Mouse (Mus musculus) ES-Bruce4 (cell line): ENCODE data around the gene Tmem135. TPM values are rescaled to one million over a fixed set of nuclear protein-coding genes. Genes with fewer than 3 reads are reported as not detected.

ENCODE experiments used
- H3K27ac ChIP-seq: 2 replicates; pipeline ENCODE4 v1.5.1; 2012; ENCODE audit warnings: low read length, inconsistent platforms; ENCODE audit not compliant: insufficient read depth
- H3K27me3 ChIP-seq: 2 replicates; pipeline ENCODE4 v1.6.1; 2012; ENCODE audit warnings: mild to moderate bottlenecking, low read length, inconsistent platforms; ENCODE audit not compliant: control insufficient read depth, poor library complexity, insufficient read depth, severe bottlenecking
- H3K36me3 ChIP-seq: 2 replicates; pipeline ENCODE4 v1.6.1; 2012; ENCODE audit warnings: inconsistent platforms, mild to moderate bottlenecking, low read length, moderate library complexity; ENCODE audit not compliant: control insufficient read depth, poor library complexity, insufficient read depth, severe bottlenecking
- H3K4me1 ChIP-seq: one replicate; pipeline ENCODE4 v1.8.1; 2011; ENCODE audit warnings: low read length; ENCODE audit not compliant: control insufficient read depth, insufficient read depth
- H3K4me3 ChIP-seq: 2 replicates; pipeline ENCODE4 v1.5.1; 2011; ENCODE audit warnings: low read depth, mild to moderate bottlenecking, low read length
- H3K9ac ChIP-seq: 2 replicates; pipeline ENCODE4 v1.6.1; 2012; ENCODE audit warnings: low read depth, mild to moderate bottlenecking, inconsistent platforms; ENCODE audit not compliant: poor library complexity, severe bottlenecking
- H3K9me3 ChIP-seq: replicated peaks from 2 replicates; pipeline ENCODE4 v1.6.1; 2012; ENCODE audit warnings: mild to moderate bottlenecking, low read length, inconsistent platforms; ENCODE audit not compliant: control insufficient read depth, poor library complexity, insufficient read depth, severe bottlenecking
- CTCF ChIP-seq: IDR thresholded peaks from one replicate; pipeline ENCODE4 v1.8.1; 2011; ENCODE audit warnings: low read depth, low read length
- EP300 ChIP-seq: IDR thresholded peaks from 2 replicates; pipeline ENCODE4 v1.6.1; 2011; ENCODE audit warnings: low read depth, low read length; ENCODE audit not compliant: insufficient read depth
- POLR2A ChIP-seq: IDR thresholded peaks from one replicate; pipeline ENCODE4 v1.8.1; 2011; ENCODE audit warnings: low read length; ENCODE audit not compliant: insufficient read depth
- polyA plus RNA-seq: library from polyadenylated mRNA; stranded (reverse); fragments of >200 nt; gene quantifications from 2 replicates; pipeline ENCODE4 v1.2.4, GENCODE M21; 2011; ENCODE audit warnings: low read depth; ENCODE audit not compliant: missing spikeins, insufficient read depth, insufficient read length

Gene Tmem135
- polyA plus RNA-seq, 1 experiment = 25.7 TPM

DNA sequence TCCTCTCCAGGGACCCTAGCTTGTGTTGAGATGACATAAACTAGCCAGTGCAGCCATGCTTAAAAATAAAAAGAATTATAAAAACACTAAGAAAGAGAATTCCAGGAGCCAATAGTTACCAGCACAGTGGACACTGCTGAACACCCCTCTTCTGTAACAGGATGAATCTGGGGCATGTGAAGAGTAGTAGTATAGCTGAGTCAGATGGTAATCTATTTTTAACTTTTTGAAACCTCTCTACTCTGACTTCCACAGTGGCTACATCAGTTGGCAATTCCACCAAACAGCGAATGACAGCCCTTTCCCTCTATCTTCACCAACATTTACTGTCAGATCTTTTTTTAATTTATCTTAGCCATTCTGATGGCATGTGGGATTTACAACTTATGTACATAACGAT, 187.9 kb downstream of the Tmem135 start:
- no peak overlapping the region for H3K27ac ChIP-seq
- no peaks in the 10 kb centered on the region for H3K9me3 ChIP-seq
- TF ChIP-seq POLR2A (no peak), EP300 (no peak), CTCF (no peak)
- H3K9ac ChIP-seq = no peak overlapping the region
- no peaks in the 10 kb centered on the region for H3K36me3 ChIP-seq
- H3K4me3 ChIP-seq = no peak overlapping the region
- no peaks in the 10 kb centered on the region for H3K4me1 ChIP-seq
- H3K27me3 ChIP-seq = no peaks in the 10 kb centered on the region

DNA sequence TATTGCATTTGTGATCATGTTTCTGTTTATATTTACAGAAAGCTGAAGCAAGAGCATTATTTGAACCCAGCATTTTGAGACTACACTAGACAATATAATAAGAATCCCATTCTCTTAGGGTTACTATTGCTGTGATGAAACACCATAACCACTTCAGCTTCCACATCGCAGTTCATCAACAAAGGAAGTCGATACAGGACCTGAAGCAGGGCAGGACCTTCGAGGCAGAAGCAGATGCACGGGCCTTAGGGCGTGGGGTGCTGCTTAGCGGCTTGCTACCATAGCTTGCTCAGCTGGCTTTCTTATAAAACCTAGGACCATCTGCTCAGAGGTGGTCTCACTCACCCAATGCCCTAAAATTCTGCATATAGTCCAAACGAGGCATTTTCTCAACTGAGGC, 188.3 kb downstream of the Tmem135 start:
- H3K27ac ChIP-seq = no peak overlapping the region
- no peaks in the 10 kb centered on the region for H3K4me1 ChIP-seq
- H3K9ac ChIP-seq = no peak overlapping the region
- TF ChIP-seq POLR2A (no peak), CTCF (no peak), EP300 (no peak)
- H3K36me3 ChIP-seq = no peaks in the 10 kb centered on the region
- no peaks in the 10 kb centered on the region for H3K9me3 ChIP-seq
- no peak overlapping the region for H3K4me3 ChIP-seq
- H3K27me3 ChIP-seq = no peaks in the 10 kb centered on the region

DNA sequence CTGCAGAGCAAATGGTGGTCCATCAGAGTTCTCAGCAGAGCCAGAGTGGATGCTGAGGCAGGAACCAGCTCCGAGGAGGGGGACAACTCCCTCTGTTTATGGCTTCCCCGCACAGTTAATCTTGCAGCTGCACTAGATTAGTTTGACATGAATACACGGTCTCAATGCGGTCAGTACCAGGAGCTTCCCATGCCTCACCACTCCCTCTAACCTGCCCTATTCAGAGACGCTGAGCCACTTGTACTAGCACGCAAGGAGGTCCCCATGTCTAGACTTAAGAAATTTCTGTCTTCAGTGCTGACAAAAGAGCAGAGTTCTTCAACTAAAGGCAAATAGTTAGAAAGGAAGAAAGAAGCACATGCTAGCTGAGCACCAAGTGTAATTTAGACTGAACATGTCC, 193.5 kb downstream of the Tmem135 start:
- no peaks in the 10 kb centered on the region for H3K36me3 ChIP-seq
- H3K9ac ChIP-seq = no peak overlapping the region
- no peaks in the 10 kb centered on the region for H3K9me3 ChIP-seq
- TF ChIP-seq EP300 = no peak
- no peak for TF ChIP-seq CTCF
- no peak for TF ChIP-seq POLR2A
- H3K27ac ChIP-seq = no peak overlapping the region
- no peaks in the 10 kb centered on the region for H3K27me3 ChIP-seq
- no peaks in the 10 kb centered on the region for H3K4me1 ChIP-seq
- H3K4me3 ChIP-seq = no peak overlapping the region

DNA sequence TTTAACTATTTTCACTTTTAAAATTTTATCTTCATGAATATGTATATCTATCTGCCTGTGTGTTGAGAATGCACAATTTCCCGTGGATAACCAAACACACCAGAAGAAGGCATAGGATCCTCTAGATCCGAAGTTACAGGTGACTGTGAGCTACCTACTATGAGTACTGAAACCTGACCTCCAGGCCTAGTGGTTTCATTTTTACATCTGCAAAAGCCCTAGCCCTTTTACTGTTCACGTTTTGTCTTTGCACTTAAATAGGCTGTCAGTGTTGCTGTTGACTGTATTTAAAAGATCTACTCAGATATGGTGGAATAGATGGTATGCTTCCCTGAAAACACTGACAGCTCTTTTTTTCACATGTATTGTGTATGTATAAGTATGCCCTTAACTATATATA, 197.9 kb downstream of the Tmem135 start:
- Histone ChIP-seq H3K9me3 (no peaks in the 10 kb centered on the region), H3K4me1 (no peaks in the 10 kb centered on the region), H3K27me3 (no peaks in the 10 kb centered on the region), H3K27ac (no peak overlapping the region), H3K36me3 (no peaks in the 10 kb centered on the region), H3K4me3 (no peak overlapping the region), H3K9ac (no peak overlapping the region)
- TF ChIP-seq EP300 = no peak
- TF ChIP-seq POLR2A = no peak
- no peak for TF ChIP-seq CTCF

DNA sequence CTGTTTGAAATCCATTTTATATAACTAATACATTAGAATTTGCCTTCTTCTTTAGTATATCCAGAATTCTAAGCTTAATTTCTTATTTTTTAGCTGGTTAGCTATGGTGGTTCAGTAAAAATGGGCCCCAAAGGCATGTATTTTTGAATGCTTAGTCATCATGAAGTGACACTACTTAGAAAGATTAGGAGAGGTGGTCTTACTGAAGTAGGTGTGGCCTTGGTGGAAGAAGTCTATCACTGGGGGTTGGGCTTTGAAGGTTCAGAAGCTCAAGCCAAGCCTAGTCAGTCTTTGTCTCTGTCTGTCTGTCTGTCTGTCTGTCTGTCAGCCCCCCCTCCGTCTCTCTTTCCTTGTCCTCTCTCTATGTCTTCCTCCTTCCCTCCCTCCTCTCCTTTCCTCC, 198.6 kb downstream of the Tmem135 start:
- Histone ChIP-seq H3K9me3 (no peaks in the 10 kb centered on the region), H3K4me3 (no peak overlapping the region), H3K27me3 (no peaks in the 10 kb centered on the region), H3K9ac (no peak overlapping the region), H3K4me1 (no peaks in the 10 kb centered on the region), H3K27ac (no peak overlapping the region), H3K36me3 (no peaks in the 10 kb centered on the region)
- no peak for TF ChIP-seq POLR2A
- TF ChIP-seq CTCF = no peak
- no peak for TF ChIP-seq EP300

DNA sequence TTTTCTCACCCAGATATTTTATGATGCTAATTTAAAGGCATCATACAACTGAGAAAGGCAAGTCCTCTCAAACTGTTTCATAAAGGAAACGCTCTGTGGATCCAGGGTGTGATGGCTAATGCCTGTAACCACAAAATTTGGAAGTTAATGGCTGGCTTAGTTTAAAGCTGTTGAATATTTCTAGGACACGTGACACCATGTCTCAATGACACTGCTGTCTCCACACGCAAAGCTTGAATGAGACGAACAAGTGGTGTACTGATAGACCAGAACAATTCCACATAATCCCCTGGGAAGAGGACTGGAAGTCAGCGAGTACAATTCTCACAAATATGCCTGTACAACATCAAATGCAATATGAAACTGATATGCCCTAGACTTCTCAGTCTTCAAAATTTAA, 200.9 kb downstream of the Tmem135 start:
- Histone ChIP-seq H3K4me1 (no peaks in the 10 kb centered on the region), H3K4me3 (no peak overlapping the region), H3K27ac (no peak overlapping the region), H3K9ac (no peak overlapping the region), H3K27me3 (no peaks in the 10 kb centered on the region), H3K9me3 (no peaks in the 10 kb centered on the region), H3K36me3 (no peaks in the 10 kb centered on the region)
- no peak for TF ChIP-seq CTCF
- TF ChIP-seq EP300 = no peak
- no peak for TF ChIP-seq POLR2A
